Mouse (Mus musculus): ENCODE data around the gene Atp8b5.

Gene Atp8b5

GRCm38 (mm10) chr4:43266623-43267322, at the start of gene Atp8b5:
TSS of gene Atp8b5 (plus strand) at chr4:43267159.
- DNase-seq = peak; percentile 86

- DNase-seq = no peak
These were observed 49.0 kb upstream of the Atp8b5 start for GRCm38 (mm10) chr4:43217997-43218396.

- no peak for DNase-seq
These were observed 35.1 kb upstream of the Atp8b5 start for GRCm38 (mm10) chr4:43231821-43232220.

GRCm38 (mm10) chr4:43232985-43233384, 34.0 kb upstream of the Atp8b5 start:
- no peak for DNase-seq

- DNase-seq = no peak
These were observed 33.5 kb upstream of the Atp8b5 start for GRCm38 (mm10) chr4:43233489-43233888.

GRCm38 (mm10) chr4:43236898-43237297, 30.1 kb upstream of the Atp8b5 start:
- no peak for DNase-seq

GRCm38 (mm10) chr4:43240716-43241115, 26.2 kb upstream of the Atp8b5 start:
- no peak for DNase-seq

GRCm38 (mm10) chr4:43244022-43244421, 22.9 kb upstream of the Atp8b5 start:
- DNase-seq = peak; percentile 29

GRCm38 (mm10) chr4:43245776-43246175, 21.2 kb upstream of the Atp8b5 start:
- no peak for DNase-seq

GRCm38 (mm10) chr4:43248026-43248425, 18.9 kb upstream of the Atp8b5 start:
- peak; percentile 62 for DNase-seq

- peak; percentile 32 for DNase-seq
These were observed 18.1 kb upstream of the Atp8b5 start for GRCm38 (mm10) chr4:43248909-43249308.

- DNase-seq = no peak
These were observed 15.7 kb upstream of the Atp8b5 start for GRCm38 (mm10) chr4:43251269-43251668.

- DNase-seq = no peak
These were observed 9.9 kb upstream of the Atp8b5 start for GRCm38 (mm10) chr4:43257040-43257439.

GRCm38 (mm10) chr4:43258556-43258955, 8.4 kb upstream of the Atp8b5 start:
- DNase-seq = no peak

GRCm38 (mm10) chr4:43259435-43259834, 7.5 kb upstream of the Atp8b5 start:
- no peak for DNase-seq

GRCm38 (mm10) chr4:43260096-43260495, 6.9 kb upstream of the Atp8b5 start:
- DNase-seq = no peak

- no peak for DNase-seq
These were observed 4.1 kb upstream of the Atp8b5 start for GRCm38 (mm10) chr4:43262821-43263220.

GRCm38 (mm10) chr4:43266146-43266545, 813 bp upstream of the Atp8b5 start:
- no peak for DNase-seq

GRCm38 (mm10) chr4:43267323-43267658, 332 bp downstream of the Atp8b5 start:
- no peak for DNase-seq

GRCm38 (mm10) chr4:43285476-43285875, 18.5 kb downstream of the Atp8b5 start:
- DNase-seq = no peak

- no peak for DNase-seq
These were observed 20.3 kb downstream of the Atp8b5 start for GRCm38 (mm10) chr4:43287305-43287704.

- DNase-seq = peak; percentile 62
These were observed 27.0 kb downstream of the Atp8b5 start for GRCm38 (mm10) chr4:43294001-43294400.

- DNase-seq = peak; percentile 76
These were observed 42.9 kb downstream of the Atp8b5 start for GRCm38 (mm10) chr4:43309696-43310338.

GRCm38 (mm10) chr4:43321536-43321935, 54.6 kb downstream of the Atp8b5 start:
- no peak for DNase-seq

- no peak for DNase-seq
These were observed 55.4 kb downstream of the Atp8b5 start for GRCm38 (mm10) chr4:43322336-43322735.
